ENCODE assay signal across 9 mouse cellular contexts in the genomic region with DNA sequence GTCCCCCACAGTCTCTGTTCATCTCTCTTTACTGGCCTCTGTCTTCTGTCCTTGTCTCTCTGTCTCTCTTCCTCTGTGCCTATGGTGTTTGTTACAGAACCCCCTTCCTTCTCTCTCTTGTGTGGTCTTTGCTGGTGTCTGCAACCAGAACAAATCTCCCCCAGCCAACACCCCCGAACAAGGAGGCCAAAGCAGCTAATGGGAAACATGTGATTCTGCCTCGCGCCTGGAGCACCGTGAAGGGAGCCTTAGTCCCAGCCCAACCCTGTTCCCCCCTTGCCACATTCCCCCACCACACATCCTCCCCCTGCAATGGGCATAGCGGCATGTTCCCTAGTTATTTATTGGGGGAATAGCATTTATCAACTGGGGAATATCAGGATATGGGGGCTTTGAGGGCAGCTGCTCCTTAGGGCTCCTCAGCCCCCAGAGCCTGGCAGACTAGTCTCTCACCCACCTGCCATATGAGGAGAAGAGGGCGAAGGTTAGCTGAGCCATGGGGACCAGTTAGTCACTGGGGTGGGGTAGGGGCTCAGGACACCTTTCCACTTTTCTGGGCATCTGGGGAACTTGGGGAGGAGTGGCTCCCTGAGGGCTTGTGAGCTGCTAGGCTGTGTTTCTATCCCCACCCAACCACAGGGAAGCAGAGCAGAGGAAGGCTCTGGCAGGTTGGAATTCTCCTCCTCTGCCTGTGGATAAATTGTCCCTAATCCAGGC. TPM values are rescaled to one million over a fixed set of nuclear protein-coding genes. Genes with fewer than 3 reads are reported as not detected.
DNase-seq lines count a peak whose midpoint lies in the region; ATAC-seq and TF ChIP-seq lines count a peak whose summit lies in the region.
"Had no signal": no experiment of that assay in that cellular context is flagged by ENCODE, and none has a peak within 500 bp of the region (broad histone marks: within the 10 kb centered on the region; RNA-seq: fewer than 3 reads in every experiment).

No protein-coding gene starts in this region.

- no peaks in the 10 kb centered on the region for H3K27me3 ChIP-seq in neural tube, embryonic 11.5 days (ENCODE audit: control insufficient read depth, insufficient read depth, low read length)
- no peaks in the 10 kb centered on the region for H3K27me3 ChIP-seq in limb, embryonic 11.5 days (ENCODE audit: control insufficient read depth, insufficient read depth, low read length)

- H3K36me3 ChIP-seq in neural tube, embryonic 11.5 days (ENCODE audit: control insufficient read depth, insufficient read depth, low read length), result no peaks in the 10 kb centered on the region
- peaks cover 3% of the 10 kb centered on the region; the same call in 1 of the 2 replicates for H3K36me3 ChIP-seq in limb, embryonic 11.5 days (ENCODE audit: control insufficient read depth, insufficient read depth, low read length)

- peak; percentile 45 for DNase-seq in gastrocnemius, adult 2 months
- no peak for DNase-seq in gastrocnemius, postnatal 36 days
- DNase-seq in neural tube, embryonic 11.5 days (ENCODE audit: low spot score), result no peak
- no peak for DNase-seq in neural tube, embryonic 10.5 days (ENCODE audit: extremely low spot score, low spot score)
- DNase-seq in limb, embryonic 11.5 days (ENCODE audit: low spot score), result peak; percentile 55
- no peak for DNase-seq in retina, postnatal 1 day
- DNase-seq in right cerebral cortex, postnatal 4 days, result no peak
- no peak for DNase-seq in left cerebral cortex, postnatal 36 days (ENCODE audit: low spot score in 2 of 2)
- DNase-seq: kidney, postnatal 10 days had no signal

- H3K4me3 ChIP-seq in gastrocnemius, adult 2 months, result peak overlapping the region; percentile 38
- no peak overlapping the region for H3K4me3 ChIP-seq in neural tube, embryonic 11.5 days (ENCODE audit: low read depth, low read length)
- no peak overlapping the region; the same call in 1 of the 2 replicates for H3K4me3 ChIP-seq in limb, embryonic 11.5 days (ENCODE audit: low read depth, low read length)

- H3K4me1 ChIP-seq in neural tube, embryonic 11.5 days (ENCODE audit: control insufficient read depth, insufficient read depth, low read length), result peaks cover 47% of the 10 kb centered on the region
- peaks cover 82% of the 10 kb centered on the region for H3K4me1 ChIP-seq in limb, embryonic 11.5 days (ENCODE audit: control insufficient read depth, insufficient read depth, low read length)

- ATAC-seq in neural tube, embryonic 11.5 days (ENCODE audit: insufficient read depth, low FRiP score, low TSS enrichment), result no peak
- ATAC-seq in limb, embryonic 11.5 days (ENCODE audit: insufficient number of reproducible peaks, low FRiP score, low TSS enrichment, low read depth), result no peak

- H3K4me2 ChIP-seq in neural tube, embryonic 11.5 days (ENCODE audit: low read depth), result no peak overlapping the region
- H3K4me2 ChIP-seq in limb, embryonic 11.5 days (ENCODE audit: low read depth, severe bottlenecking), result peak overlapping the region; percentile 31; the same call in 1 of the 2 replicates

- WGBS in neural tube, embryonic 11.5 days, result 43% methylated on average over 6 of the region's 6 CpGs
- WGBS in limb, embryonic 11.5 days, result 14% methylated on average over 6 of the region's 6 CpGs

- H3K9ac ChIP-seq in neural tube, embryonic 11.5 days (ENCODE audit: low read length), result no peak overlapping the region
- peak overlapping the region; percentile 40 for H3K9ac ChIP-seq in limb, embryonic 11.5 days (ENCODE audit: low read length)

- TF ChIP-seq CTCF in gastrocnemius, adult 2 months (IDR thresholded peaks at IDR 0.05), result no peak

- intact Hi-C loops in gastrocnemius, adult 2 months (cut with DNase I), result no loop called here
- intact Hi-C loops in gastrocnemius, postnatal 36 days (cut with DNase I), result no loop called here
- intact Hi-C loops in left cerebral cortex, postnatal 36 days (cut with DNase I), result no loop called here

- H3K9me3 ChIP-seq in neural tube, embryonic 11.5 days (ENCODE audit: control insufficient read depth, low read length), result no peaks in the 10 kb centered on the region
- no peaks in the 10 kb centered on the region for H3K9me3 ChIP-seq in limb, embryonic 11.5 days (ENCODE audit: control insufficient read depth, low read length)

- H3K27ac ChIP-seq in gastrocnemius, adult 2 months, result peak overlapping the region; percentile 94
- H3K27ac ChIP-seq in neural tube, embryonic 11.5 days (ENCODE audit: low read depth, low read length), result peak overlapping the region; percentile 60; the same call in 1 of the 2 replicates
- H3K27ac ChIP-seq in limb, embryonic 11.5 days (replicated peaks; ENCODE audit: low read depth, low read length), result peak overlapping the region; percentile 83

RNA-seq across cellular contexts. Expression of gene Ahdc1, which starts 41.1 kb away (rescaled TPM):
- 10 to 100 TPM; 30.2 to 55.1 TPM for total RNA-seq in gastrocnemius, adult 2 months (2021)
- 10 to 100 TPM; 27.4 to 31.7 TPM for total RNA-seq in gastrocnemius, postnatal 36 days (2021)
- polyA plus RNA-seq in neural tube, embryonic 11.5 days (2014; fragmentation: Nextera tagmentation; extraction: Ambion mirVana), result 6.1 and 7.2 TPM in 2 replicates
- 10.2 and 10.5 TPM in 2 replicates for polyA plus RNA-seq in limb, embryonic 11.5 days (2014; fragmentation: Nextera tagmentation; extraction: Ambion mirVana)
- total RNA-seq in left cerebral cortex, postnatal 36 days (2021), result 100 to 1,000 TPM in 1 of 2 experiments, 10 to 100 TPM in 1; 91.3 to 110 TPM

Comparison
In these comparisons a context has a peak if more than half of its experiments do, and no peak if none do; other contexts are left out.
1. DNase-seq: peak in gastrocnemius, adult 2 months (single experiment) and limb, embryonic 11.5 days (single experiment); none in gastrocnemius, postnatal 36 days (0 of 2), neural tube, embryonic 11.5 days (single experiment), neural tube, embryonic 10.5 days (single experiment), retina, postnatal 1 day (single experiment), right cerebral cortex, postnatal 4 days (single experiment) and left cerebral cortex, postnatal 36 days (0 of 2).
2. Peak in every context shown above with its lines, with median percentiles within 50 percentile points of each other: H3K27ac ChIP-seq.